Mouse (Mus musculus) myocyte (in vitro differentiated cells): ENCODE results near the gene Ppp2r5c. TPM values are rescaled to one million over a fixed set of nuclear protein-coding genes. Genes with fewer than 3 reads are reported as not detected.

Experiments
- H3K27me3 ChIP-seq: one replicate; pipeline ENCODE4 v1.6.1; 2011; ENCODE audit not compliant: control insufficient read depth, insufficient read depth, insufficient read length
- H3K36me3 ChIP-seq: one replicate; pipeline ENCODE4 v1.6.1; 2011; ENCODE audit not compliant: control insufficient read depth, insufficient read depth
- H3K4me2 ChIP-seq: one replicate; pipeline ENCODE4 v1.6.1; 2011; ENCODE audit warnings: low read depth, control low read depth
- H3K4me3 ChIP-seq: one replicate; pipeline ENCODE4 v1.5.1; 2011; ENCODE audit warnings: mild to moderate bottlenecking, control low read depth, moderate library complexity
- H3K79me2 ChIP-seq: one replicate; pipeline ENCODE4 v1.6.1; 2011; ENCODE audit not compliant: control insufficient read depth, insufficient read depth
- H3ac ChIP-seq: one replicate; pipeline ENCODE4 v1.6.1; 2011; ENCODE audit not compliant: control insufficient read depth, insufficient read length
- CEBPB ChIP-seq: IDR thresholded peaks from 2 replicates; pipeline ENCODE4 v1.6.1; 2011; ENCODE audit warnings: mild to moderate bottlenecking, moderate library complexity; ENCODE audit not compliant: poor library complexity, insufficient read depth, severe bottlenecking
- E2F4 ChIP-seq: IDR thresholded peaks from one replicate; pipeline ENCODE4 v1.6.1; 2011; ENCODE audit warnings: mild to moderate bottlenecking, control low read depth, moderate library complexity; ENCODE audit not compliant: insufficient read depth
- MAX ChIP-seq: IDR thresholded peaks from one replicate; pipeline ENCODE4 v1.6.1; 2011; ENCODE audit warnings: low read depth, mild to moderate bottlenecking, control low read depth
- MYOD1 ChIP-seq, 3 experiments: IDR thresholded peaks; one replicate each; pipeline ENCODE4 v1.6.1; 2011; ENCODE audit warnings: control low read depth in 2 of 3, low read depth in 2 of 3, mild to moderate bottlenecking in 2 of 3, moderate library complexity in 1 of 3; ENCODE audit not compliant: insufficient read length in 2 of 3, control insufficient read depth in 1 of 3
- MYOG ChIP-seq, 3 experiments: IDR thresholded peaks; one replicate each; pipeline ENCODE4 v1.6.1; 2011; ENCODE audit warnings: control low read depth in 2 of 3, low read depth in 2 of 3, mild to moderate bottlenecking in 2 of 3; ENCODE audit not compliant: insufficient read length in 2 of 3, control insufficient read depth in 1 of 3, insufficient read depth in 1 of 3
- POLR2A ChIP-seq: IDR thresholded peaks from one replicate; pipeline ENCODE4 v1.6.1; 2011; ENCODE audit warnings: low read depth, mild to moderate bottlenecking, control low read depth, moderate library complexity; ENCODE audit not compliant: insufficient read length
- POLR2AphosphoS2 ChIP-seq: IDR thresholded peaks from one replicate; pipeline ENCODE4 v1.6.1; 2011; ENCODE audit warnings: low read depth, control low read depth; ENCODE audit not compliant: insufficient read length
- REST ChIP-seq: IDR thresholded peaks from one replicate; pipeline ENCODE4 v1.6.1; 2011; ENCODE audit warnings: mild to moderate bottlenecking, control low read depth, moderate library complexity; ENCODE audit not compliant: insufficient read depth, insufficient read length
- SRF ChIP-seq: IDR thresholded peaks from one replicate; pipeline ENCODE4 v1.6.1; 2011; ENCODE audit warnings: low read depth; ENCODE audit not compliant: control insufficient read depth, insufficient read length
- TCF12 ChIP-seq: IDR thresholded peaks from one replicate; pipeline ENCODE4 v1.6.1; 2011; ENCODE audit warnings: mild to moderate bottlenecking, control low read depth; ENCODE audit not compliant: poor library complexity, insufficient read depth, severe bottlenecking
- TCF3 ChIP-seq: IDR thresholded peaks from one replicate; pipeline ENCODE4 v1.6.1; 2011; ENCODE audit warnings: low read depth, control low read depth; ENCODE audit not compliant: insufficient read length
- USF1 ChIP-seq: IDR thresholded peaks from one replicate; pipeline ENCODE4 v1.6.1; 2011; ENCODE audit warnings: low read depth, mild to moderate bottlenecking, control low read depth, moderate library complexity
- polyA plus RNA-seq: library from polyadenylated mRNA; unstranded; fragments of >200 nt; fragmentation: generic; extraction: Trizol; gene quantifications from one replicate; pipeline ENCODE4 v1.2.1, GENCODE M21; 2012; ENCODE audit warnings: missing spikeins

Ppp2r5c gene
- polyA plus RNA-seq, 1 experiment, result 42.1 TPM

- TF ChIP-seq CEBPB (no peak), TCF12 (no peak), POLR2A (no peak), TCF3 (no peak), SRF (no peak), MYOG (IDR thresholded peaks at IDR 0.05; ENCODE audit: control insufficient read depth in 1 of 3, insufficient read depth in 1 of 3, insufficient read length in 2 of 3, low read depth in 2 of 3) (no peak), MAX (no peak), REST (no peak), E2F4 (no peak), MYOD1 (IDR thresholded peaks at IDR 0.05; ENCODE audit: control insufficient read depth in 1 of 3, insufficient read length in 2 of 3, low read depth in 2 of 3) (no peak), USF1 (no peak), POLR2AphosphoS2 (no peak)
- no peak overlapping the region for H3K4me2 ChIP-seq
- H3K79me2 ChIP-seq, result no peaks in the 10 kb centered on the region
- H3ac ChIP-seq, result no peak overlapping the region
- H3K27me3 ChIP-seq, result no peaks in the 10 kb centered on the region
- H3K36me3 ChIP-seq, result no peaks in the 10 kb centered on the region
- no peak overlapping the region for H3K4me3 ChIP-seq
These were observed 29.6 kb downstream of the Ppp2r5c start for GRCm38 (mm10) chr12:110476561-110476960.

GRCm38 (mm10) chr12:110477906-110478305 is 31.0 kb downstream of the Ppp2r5c start:
- Histone ChIP-seq H3K4me2 (no peak overlapping the region), H3K36me3 (no peaks in the 10 kb centered on the region), H3K79me2 (no peaks in the 10 kb centered on the region), H3K27me3 (no peaks in the 10 kb centered on the region), H3K4me3 (no peak overlapping the region), H3ac (no peak overlapping the region)
- TF ChIP-seq USF1, result no peak
- no peak for TF ChIP-seq REST
- TF ChIP-seq TCF3, result no peak
- TF ChIP-seq E2F4, result no peak

GRCm38 (mm10) chr12:110478601-110479008 is 31.7 kb downstream of the Ppp2r5c start:
- H3K79me2 ChIP-seq, result no peaks in the 10 kb centered on the region
- H3K27me3 ChIP-seq, result no peaks in the 10 kb centered on the region
- no peak overlapping the region for H3K4me2 ChIP-seq
- no peaks in the 10 kb centered on the region for H3K36me3 ChIP-seq
- no peak overlapping the region for H3K4me3 ChIP-seq
- no peak for TF ChIP-seq REST
- no peak for TF ChIP-seq TCF3
- no peak for TF ChIP-seq MAX
- TF ChIP-seq E2F4, result no peak
- no peak for TF ChIP-seq CEBPB
- no peak for TF ChIP-seq POLR2A
- no peak for TF ChIP-seq MYOG (IDR thresholded peaks at IDR 0.05; ENCODE audit: control insufficient read depth in 1 of 3, insufficient read depth in 1 of 3, insufficient read length in 2 of 3, low read depth in 2 of 3)
- no peak overlapping the region for H3ac ChIP-seq

- H3K79me2 ChIP-seq, result no peaks in the 10 kb centered on the region
- no peak overlapping the region for H3K4me2 ChIP-seq
- H3ac ChIP-seq, result no peak overlapping the region
- no peak for TF ChIP-seq CEBPB
- no peak for TF ChIP-seq POLR2A
- no peaks in the 10 kb centered on the region for H3K36me3 ChIP-seq
- H3K4me3 ChIP-seq, result no peak overlapping the region
- H3K27me3 ChIP-seq, result no peaks in the 10 kb centered on the region
These were observed 32.3 kb downstream of the Ppp2r5c start for GRCm38 (mm10) chr12:110479268-110479667.

- no peak overlapping the region for H3K4me3 ChIP-seq
- no peak overlapping the region for H3K4me2 ChIP-seq
- no peaks in the 10 kb centered on the region for H3K79me2 ChIP-seq
- H3K36me3 ChIP-seq, result no peaks in the 10 kb centered on the region
- H3K27me3 ChIP-seq, result no peaks in the 10 kb centered on the region
- TF ChIP-seq TCF3 (no peak), MAX (no peak), TCF12 (no peak), USF1 (no peak), MYOG (IDR thresholded peaks at IDR 0.05; ENCODE audit: control insufficient read depth in 1 of 3, insufficient read depth in 1 of 3, insufficient read length in 2 of 3, low read depth in 2 of 3) (no peak), MYOD1 (IDR thresholded peaks at IDR 0.05; ENCODE audit: control insufficient read depth in 1 of 3, insufficient read length in 2 of 3, low read depth in 2 of 3) (no peak), REST (no peak), E2F4 (no peak), POLR2AphosphoS2 (no peak), CEBPB (no peak), SRF (no peak), POLR2A (no peak)
- H3ac ChIP-seq, result no peak overlapping the region
These were observed 33.8 kb downstream of the Ppp2r5c start for GRCm38 (mm10) chr12:110480701-110481100.
